Mouse (Mus musculus) limb, embryonic 15.5 days (tissue): ENCODE measurements around the gene Snx1. TPM values are rescaled to one million over a fixed set of nuclear protein-coding genes. Genes with fewer than 3 reads are reported as not detected.

Experiments
- ATAC-seq: fragments of 200-750 bp; cut with Nextera tagmentation; 2 replicates; pipeline ENCODE4 v1.8.0; 2017; ENCODE audit warnings: low read depth, moderate TSS enrichment; ENCODE audit not compliant: insufficient number of reproducible peaks, low FRiP score, low TSS enrichment
- H3K27ac ChIP-seq: fragments of 300-500 bp; sonication (generic); 2 replicates; pipeline ENCODE4 v1.5.1; 2015; ENCODE audit warnings: moderate library complexity, mild to moderate bottlenecking, inconsistent platforms
- H3K27me3 ChIP-seq: fragments of 300-500 bp; sonication (generic); 2 replicates; pipeline ENCODE4 v1.6.1; 2015; ENCODE audit warnings: inconsistent platforms
- H3K36me3 ChIP-seq: fragments of 300-500 bp; sonication (generic); 2 replicates; pipeline ENCODE4 v1.6.1; 2015; ENCODE audit warnings: inconsistent platforms
- H3K4me1 ChIP-seq: fragments of 300-500 bp; sonication (generic); 2 replicates; pipeline ENCODE4 v1.6.1; 2015; ENCODE audit warnings: inconsistent platforms
- H3K4me2 ChIP-seq: fragments of 300-500 bp; sonication (generic); 2 replicates; pipeline ENCODE4 v1.6.1; 2015; ENCODE audit warnings: mild to moderate bottlenecking, inconsistent platforms
- H3K4me3 ChIP-seq: fragments of 300-500 bp; sonication (generic); 2 replicates; pipeline ENCODE4 v1.5.1; 2015; ENCODE audit warnings: mild to moderate bottlenecking, inconsistent platforms
- H3K9ac ChIP-seq: fragments of 300-500 bp; sonication (generic); 2 replicates; pipeline ENCODE4 v1.6.1; 2015; ENCODE audit warnings: inconsistent platforms
- H3K9me3 ChIP-seq: fragments of 300-500 bp; sonication (generic); 2 replicates; pipeline ENCODE4 v1.6.1; 2016; ENCODE audit warnings: inconsistent platforms
- WGBS: fragments of 180-500 bp; shearing (Covaris S2); methylation state at CpG from one replicate; pipeline ENCODE4 v1.1.7; 2015; 5-methylcytosine and 5-hydroxymethylcytosine counted together
- polyA plus RNA-seq: library from polyadenylated mRNA; unstranded; fragments of >200 nt; fragmentation: Nextera tagmentation; extraction: Ambion mirVana; gene quantifications from 2 replicates; pipeline ENCODE4 v1.2.1, GENCODE M21; 2015

The Snx1 gene
- polyA plus RNA-seq, 1 experiment from 2014 or later = 115 TPM

DNA sequence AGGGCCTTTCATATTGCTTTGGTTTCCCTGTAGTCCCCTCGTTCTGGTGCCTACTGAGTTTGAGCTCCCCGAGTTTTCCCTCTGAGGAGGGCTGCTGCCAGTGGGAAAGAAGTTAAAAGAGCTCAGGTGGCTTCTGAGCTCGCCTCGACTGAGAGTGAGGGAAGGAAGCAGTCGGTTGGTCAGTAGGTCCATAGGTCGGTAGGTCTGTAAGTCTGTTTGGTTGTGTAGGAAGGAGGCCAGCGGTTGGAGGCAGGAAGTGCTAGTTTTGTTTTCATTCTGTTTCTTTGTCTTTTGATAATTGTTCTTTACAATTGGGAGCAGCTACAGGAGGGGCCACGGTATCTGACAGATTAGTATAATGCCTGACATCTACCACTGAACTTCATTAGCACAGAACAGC lies 16.3 kb downstream of the Snx1 start:
- 66% methylated on average over 8 of the region's 8 CpGs for WGBS
- Histone ChIP-seq H3K36me3 (peaks cover 47% of the 10 kb centered on the region), H3K27ac (no peak overlapping the region), H3K4me1 (no peaks in the 10 kb centered on the region), H3K9me3 (no peaks in the 10 kb centered on the region), H3K4me3 (no peak overlapping the region), H3K27me3 (no peaks in the 10 kb centered on the region), H3K4me2 (no peak overlapping the region), H3K9ac (no peak overlapping the region)
- no peak for ATAC-seq

DNA sequence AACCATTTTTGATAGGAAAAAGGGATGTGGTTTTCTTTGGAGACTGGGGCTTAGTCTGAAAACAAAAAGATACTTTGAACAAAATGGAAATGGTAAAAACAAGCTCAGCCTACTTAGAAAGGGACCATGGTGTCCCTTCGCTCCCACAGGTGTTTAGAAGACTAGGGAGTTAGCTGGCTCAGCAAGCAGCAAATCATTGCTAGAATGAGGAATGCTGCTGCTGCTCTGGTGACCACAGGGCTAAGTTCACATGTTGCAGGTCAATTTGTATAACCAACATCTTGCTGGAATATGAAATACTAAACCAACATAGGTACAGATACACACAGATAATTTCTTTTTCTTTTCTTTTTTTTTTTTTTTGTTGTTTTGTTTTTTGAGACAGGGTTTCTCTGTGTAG lies 16.8 kb downstream of the Snx1 start:
- no peaks in the 10 kb centered on the region for H3K27me3 ChIP-seq
- no peak overlapping the region for H3K27ac ChIP-seq
- peaks cover 53% of the 10 kb centered on the region for H3K36me3 ChIP-seq
- H3K9me3 ChIP-seq = no peaks in the 10 kb centered on the region
- WGBS = 100% methylated on average over 1 of the region's 1 CpGs
- no peak for ATAC-seq
- no peak overlapping the region for H3K9ac ChIP-seq
- no peak overlapping the region for H3K4me3 ChIP-seq
- H3K4me1 ChIP-seq = no peaks in the 10 kb centered on the region
- H3K4me2 ChIP-seq = no peak overlapping the region

DNA sequence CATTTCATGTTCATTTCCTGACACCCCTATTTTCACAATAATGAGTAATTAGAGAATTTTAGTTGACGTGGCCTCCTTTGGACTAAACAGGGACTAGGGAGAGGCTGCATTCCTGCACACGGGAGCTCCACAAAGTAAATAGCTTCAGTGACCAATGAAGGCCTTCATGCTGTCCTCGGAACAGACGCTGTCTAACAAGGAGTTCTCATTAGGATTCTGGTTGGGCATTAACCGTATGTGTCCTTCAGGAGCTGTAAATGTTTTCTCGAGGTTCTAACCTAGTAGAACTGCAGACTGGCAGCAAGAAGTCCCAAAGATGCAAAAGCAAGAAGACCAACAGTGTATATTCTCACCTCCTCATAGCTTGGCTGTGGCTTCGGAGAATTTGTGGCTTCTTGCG lies 21.2 kb downstream of the Snx1 start:
- WGBS = 86% methylated on average over 8 of the region's 8 CpGs
- Histone ChIP-seq H3K9ac (no peak overlapping the region), H3K4me3 (no peak overlapping the region), H3K9me3 (no peaks in the 10 kb centered on the region), H3K27me3 (no peaks in the 10 kb centered on the region), H3K4me2 (no peak overlapping the region), H3K4me1 (no peaks in the 10 kb centered on the region), H3K27ac (no peak overlapping the region), H3K36me3 (peaks cover 78% of the 10 kb centered on the region)
- ATAC-seq = no peak

DNA sequence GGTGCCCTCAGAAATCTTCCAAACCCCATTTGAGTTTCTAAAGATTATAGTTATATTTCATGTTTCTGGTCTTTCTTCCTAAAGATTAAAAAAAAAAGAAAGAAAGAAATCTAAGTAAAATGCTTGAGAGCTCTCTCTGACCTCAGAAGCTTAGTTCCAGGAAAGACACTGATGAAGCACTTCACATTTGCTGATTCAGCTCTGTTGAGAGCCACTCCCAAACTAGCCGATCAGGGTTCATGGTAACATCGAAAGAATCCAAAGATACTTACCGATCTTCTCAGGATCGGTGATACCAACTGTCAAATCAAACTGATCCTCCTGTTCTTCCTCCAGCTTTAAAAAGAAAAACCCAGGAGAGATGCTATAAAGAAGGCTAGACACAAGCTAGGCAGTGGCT lies 21.8 kb downstream of the Snx1 start:
- no peak overlapping the region for H3K4me3 ChIP-seq
- WGBS = 92% methylated on average over 4 of the region's 4 CpGs
- H3K4me2 ChIP-seq = no peak overlapping the region
- no peak overlapping the region for H3K9ac ChIP-seq
- no peaks in the 10 kb centered on the region for H3K27me3 ChIP-seq
- H3K4me1 ChIP-seq = no peaks in the 10 kb centered on the region
- H3K36me3 ChIP-seq = peaks cover 78% of the 10 kb centered on the region
- no peak for ATAC-seq
- H3K9me3 ChIP-seq = no peaks in the 10 kb centered on the region
- H3K27ac ChIP-seq = no peak overlapping the region

DNA sequence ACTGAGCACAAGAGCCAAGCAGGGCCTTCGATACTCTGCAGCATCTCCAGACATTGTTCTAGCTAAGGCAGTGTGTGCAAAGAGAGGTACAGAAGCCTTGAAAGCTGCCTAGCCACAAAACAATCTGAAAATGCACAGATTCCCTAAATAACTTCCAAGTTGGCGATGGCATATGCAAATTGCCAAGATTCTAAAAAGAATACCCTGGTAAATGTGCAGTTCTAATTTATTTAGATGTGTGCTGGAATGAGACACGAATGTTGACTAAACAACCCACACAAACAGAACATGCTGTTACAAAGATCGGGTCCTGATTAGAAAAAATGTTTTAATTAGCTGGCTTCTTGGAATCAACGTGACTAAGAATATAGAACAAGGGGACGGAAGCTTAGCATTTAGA lies 23.7 kb downstream of the Snx1 start:
- no peak overlapping the region for H3K4me3 ChIP-seq
- no peak overlapping the region for H3K27ac ChIP-seq
- no peaks in the 10 kb centered on the region for H3K27me3 ChIP-seq
- no peak overlapping the region for H3K4me2 ChIP-seq
- peaks cover 72% of the 10 kb centered on the region for H3K36me3 ChIP-seq
- no peak overlapping the region for H3K9ac ChIP-seq
- H3K4me1 ChIP-seq = no peaks in the 10 kb centered on the region
- no peak for ATAC-seq
- 85% methylated on average over 6 of the region's 6 CpGs for whole genome bisulfite sequencing
- no peaks in the 10 kb centered on the region for H3K9me3 ChIP-seq

DNA sequence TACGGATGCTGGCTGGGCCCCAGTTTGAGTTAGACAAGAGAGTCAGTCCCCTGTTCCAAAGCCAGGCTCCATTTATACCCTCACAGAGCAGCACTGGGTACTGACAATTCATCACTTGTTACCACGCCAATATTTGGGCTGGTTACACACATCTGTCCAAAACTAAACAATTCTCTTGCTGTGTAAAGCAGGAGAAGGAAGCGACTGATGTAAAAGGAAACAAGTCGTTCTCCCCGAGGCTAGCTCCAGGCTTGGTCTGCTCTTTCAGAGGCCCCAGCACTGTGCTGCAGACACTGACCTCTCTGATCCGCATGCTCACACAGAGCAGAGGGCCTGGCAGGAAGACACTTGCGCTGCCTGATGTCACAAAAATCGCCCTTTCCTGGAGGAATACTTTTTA lies 24.8 kb downstream of the Snx1 start:
- no peaks in the 10 kb centered on the region for H3K9me3 ChIP-seq
- no peak for ATAC-seq
- peaks cover 75% of the 10 kb centered on the region for H3K36me3 ChIP-seq
- H3K9ac ChIP-seq = no peak overlapping the region
- no peak overlapping the region for H3K4me2 ChIP-seq
- no peaks in the 10 kb centered on the region for H3K4me1 ChIP-seq
- 92% methylated on average over 8 of the region's 8 CpGs for WGBS
- H3K27ac ChIP-seq = no peak overlapping the region
- no peaks in the 10 kb centered on the region for H3K27me3 ChIP-seq
- no peak overlapping the region for H3K4me3 ChIP-seq

DNA sequence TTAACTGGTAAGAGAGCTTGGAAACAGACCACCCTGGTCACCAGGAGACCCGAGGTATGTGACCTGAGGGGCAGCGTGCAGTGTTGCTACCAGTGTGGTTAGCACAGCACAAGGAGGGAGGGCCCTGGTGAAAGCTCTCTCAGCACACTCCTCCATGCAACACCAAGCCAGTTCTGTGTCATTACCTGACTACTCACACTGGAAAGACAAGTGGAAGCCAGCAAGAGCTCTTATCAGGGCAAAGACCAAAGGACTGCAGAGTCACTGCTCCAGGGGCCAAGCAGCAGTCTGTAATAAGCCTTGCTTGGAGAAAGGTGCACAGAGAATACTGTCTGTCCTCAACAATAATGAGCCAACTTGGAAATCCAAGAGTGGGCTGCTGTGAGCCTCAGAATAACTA lies 33.7 kb downstream of the Snx1 start:
- Histone ChIP-seq H3K9me3 (no peaks in the 10 kb centered on the region), H3K27me3 (no peaks in the 10 kb centered on the region), H3K4me1 (peaks cover 4% of the 10 kb centered on the region; the same call in 1 of the 2 replicates), H3K4me3 (no peak overlapping the region), H3K4me2 (no peak overlapping the region), H3K9ac (no peak overlapping the region), H3K36me3 (peaks cover 95% of the 10 kb centered on the region), H3K27ac (no peak overlapping the region)
- ATAC-seq = no peak
- 79% methylated on average over 2 of the region's 2 CpGs for WGBS

DNA sequence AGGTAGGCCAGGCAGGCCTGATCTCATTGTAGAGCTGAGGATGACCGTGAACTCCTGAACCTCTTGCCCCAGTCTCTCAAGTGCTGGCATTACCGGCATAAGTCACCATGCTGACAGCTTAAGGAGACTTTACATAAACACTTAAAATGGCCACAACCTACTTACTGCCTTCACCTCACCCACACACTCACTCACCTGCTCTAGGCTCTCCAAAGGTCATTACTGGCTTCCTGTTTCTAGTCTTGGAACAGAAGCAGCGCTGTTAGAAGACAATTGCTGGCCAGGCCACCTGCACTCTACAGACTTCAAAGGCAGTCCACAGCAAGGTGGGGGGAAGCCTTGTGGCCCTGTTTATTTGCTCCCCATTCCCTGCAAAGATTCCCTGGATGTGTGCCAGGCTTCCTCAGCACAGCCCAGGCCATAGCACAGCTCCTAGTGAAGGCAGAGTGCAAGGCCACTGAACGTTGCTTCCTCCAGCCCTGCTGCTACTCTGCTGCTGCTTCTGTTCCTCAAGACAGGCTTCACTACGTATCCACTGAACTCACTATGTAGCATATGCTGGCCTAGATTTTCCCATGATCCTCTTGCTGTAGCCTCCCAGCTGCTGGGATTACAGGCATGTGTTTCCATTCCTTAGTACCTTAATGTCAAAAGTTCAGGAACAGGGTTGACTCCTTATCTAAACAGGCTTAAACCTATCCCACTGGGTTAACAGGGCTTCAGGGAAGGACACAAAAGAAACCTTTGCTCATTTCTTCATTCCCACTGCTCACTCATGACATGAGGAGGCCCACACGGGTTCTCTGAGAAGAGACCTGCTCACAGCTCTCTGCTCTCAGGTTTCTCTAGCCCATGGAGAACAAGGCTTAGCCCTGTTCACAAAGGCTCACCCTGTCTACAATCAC lies 34.8 kb downstream of the Snx1 start:
- Histone ChIP-seq H3K27ac (no peak overlapping the region), H3K4me2 (no peak overlapping the region), H3K9me3 (no peaks in the 10 kb centered on the region), H3K9ac (no peak overlapping the region), H3K36me3 (peaks cover 93% of the 10 kb centered on the region), H3K4me1 (peaks cover 4% of the 10 kb centered on the region; the same call in 1 of the 2 replicates), H3K4me3 (no peak overlapping the region), H3K27me3 (no peaks in the 10 kb centered on the region)
- no peak for ATAC-seq
- WGBS = 56% methylated on average over 6 of the region's 6 CpGs

DNA sequence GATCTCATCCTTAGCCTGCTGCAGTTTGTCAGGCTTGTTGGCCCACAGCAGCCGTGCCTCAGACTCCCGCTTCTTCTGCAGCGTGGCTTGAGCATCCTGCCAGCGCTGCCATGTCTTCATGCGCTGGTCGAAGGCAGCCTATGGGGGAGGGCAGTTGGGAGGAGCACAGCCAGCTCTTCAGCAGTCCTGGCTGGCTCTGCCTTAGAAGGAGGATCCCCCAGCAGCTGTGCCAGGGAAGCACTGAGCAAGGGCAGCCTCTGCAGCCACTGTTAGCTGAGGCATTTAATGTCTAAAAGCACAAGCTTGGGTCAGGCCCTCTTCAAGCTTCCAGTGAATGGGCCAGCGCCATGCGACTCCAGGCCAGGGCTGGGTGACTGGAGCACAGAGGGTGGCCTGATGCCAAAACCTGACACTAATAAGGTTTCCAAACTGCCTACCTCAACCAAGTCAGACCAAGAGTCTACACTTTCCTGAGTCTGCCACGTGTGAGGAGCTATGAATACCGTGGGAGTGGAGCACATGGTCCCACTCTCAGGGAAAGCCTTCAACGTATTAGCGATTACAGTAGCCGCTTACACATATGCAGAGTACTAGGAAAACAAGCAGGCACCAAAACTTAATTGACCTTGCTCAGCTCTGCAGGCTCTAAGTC lies 35.7 kb downstream of the Snx1 start:
- WGBS = 78% methylated on average over 13 of the region's 13 CpGs
- Histone ChIP-seq H3K4me1 (peaks cover 4% of the 10 kb centered on the region; the same call in 1 of the 2 replicates), H3K4me2 (no peak overlapping the region), H3K27me3 (no peaks in the 10 kb centered on the region), H3K4me3 (no peak overlapping the region), H3K27ac (no peak overlapping the region), H3K36me3 (peaks cover 93% of the 10 kb centered on the region), H3K9me3 (no peaks in the 10 kb centered on the region), H3K9ac (no peak overlapping the region)
- 0 out of 2 replicates have a peak, but pooled peaks have one; percentile 38 for ATAC-seq

DNA sequence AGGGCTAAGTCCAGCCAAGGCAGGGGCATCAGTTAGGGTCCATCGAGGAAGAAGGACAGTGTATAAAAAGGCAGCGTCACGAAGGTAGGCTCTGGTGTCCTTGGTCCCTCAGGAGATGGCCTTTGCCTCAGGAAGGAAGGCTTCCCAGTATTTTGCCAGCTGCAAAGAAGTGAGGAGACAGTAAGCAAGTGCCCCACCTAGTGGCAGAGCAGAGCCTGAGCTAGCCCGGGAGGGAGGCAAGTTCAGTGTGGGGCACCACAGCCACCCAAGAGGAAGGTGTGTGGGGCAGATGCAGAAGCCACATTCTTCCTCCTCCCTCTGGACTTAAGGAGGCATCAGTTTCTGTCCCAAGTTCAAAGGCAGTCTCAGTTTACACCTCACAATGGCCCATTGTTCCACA lies 38.0 kb downstream of the Snx1 start:
- H3K27me3 ChIP-seq = no peaks in the 10 kb centered on the region
- H3K4me1 ChIP-seq = peaks cover 4% of the 10 kb centered on the region; the same call in 1 of the 2 replicates
- no peak overlapping the region for H3K27ac ChIP-seq
- 44% methylated on average over 4 of the region's 4 CpGs for WGBS
- peaks cover 73% of the 10 kb centered on the region for H3K36me3 ChIP-seq
- no peak overlapping the region for H3K4me3 ChIP-seq
- no peaks in the 10 kb centered on the region for H3K9me3 ChIP-seq
- no peak overlapping the region for H3K9ac ChIP-seq
- no peak; the same call in 1 of the 2 replicates for ATAC-seq
- no peak overlapping the region for H3K4me2 ChIP-seq

DNA sequence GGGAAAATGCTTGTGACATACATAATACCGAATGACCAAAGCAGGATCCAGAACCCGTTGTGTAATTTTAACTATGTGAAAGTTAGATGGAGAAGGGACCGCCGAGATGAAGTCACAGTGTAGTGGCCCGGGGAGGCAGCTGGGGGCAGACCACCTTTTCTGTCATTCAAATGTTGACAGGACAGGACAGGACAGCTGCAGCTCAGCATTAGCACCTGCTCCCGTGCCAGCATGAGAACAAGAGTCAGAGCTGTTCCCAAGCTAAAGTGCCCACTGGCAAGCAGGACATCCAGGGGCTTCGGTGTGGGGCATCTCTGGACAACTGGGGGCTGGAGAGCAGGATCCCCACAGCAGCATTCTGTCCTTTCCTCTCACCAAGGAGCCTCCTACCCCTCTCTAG lies 39.3 kb downstream of the Snx1 start:
- peaks cover 59% of the 10 kb centered on the region for H3K36me3 ChIP-seq
- 89% methylated on average over 7 of the region's 7 CpGs for WGBS

DNA sequence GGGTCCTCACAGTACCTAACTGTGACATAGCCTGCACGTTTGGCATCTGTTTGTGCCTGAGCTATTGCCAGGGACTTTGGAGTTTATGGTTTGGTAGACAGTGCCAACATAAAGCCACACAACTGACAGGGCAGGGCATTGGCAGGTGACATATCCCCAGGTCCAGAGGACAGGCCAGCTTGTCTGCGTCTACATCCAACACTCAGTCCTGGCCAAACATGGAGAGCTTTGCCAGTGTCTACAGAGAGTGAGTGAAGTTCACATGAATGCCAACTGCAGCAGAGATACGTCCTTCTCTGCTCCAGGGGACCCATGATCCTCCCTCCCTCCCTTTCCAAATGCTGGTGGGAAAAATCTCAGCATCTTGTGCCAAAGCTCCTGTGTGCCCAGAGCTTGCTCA lies 42.2 kb downstream of the Snx1 start:
- no peak overlapping the region for H3K4me3 ChIP-seq
- H3K4me1 ChIP-seq = peaks cover 4% of the 10 kb centered on the region; the same call in 1 of the 2 replicates
- H3K36me3 ChIP-seq = peaks cover 34% of the 10 kb centered on the region
- H3K9ac ChIP-seq = no peak overlapping the region
- H3K4me2 ChIP-seq = no peak overlapping the region
- H3K9me3 ChIP-seq = no peaks in the 10 kb centered on the region
- H3K27me3 ChIP-seq = no peaks in the 10 kb centered on the region
- ATAC-seq = no peak
- WGBS = 77% methylated on average over 3 of the region's 3 CpGs
- H3K27ac ChIP-seq = no peak overlapping the region

More for the DNA sequence above, 39.3 kb downstream of the Snx1 start:
- H3K9me3 ChIP-seq = no peaks in the 10 kb centered on the region
- ATAC-seq = no peak
- no peak overlapping the region for H3K9ac ChIP-seq
- no peak overlapping the region for H3K4me3 ChIP-seq
- no peaks in the 10 kb centered on the region for H3K27me3 ChIP-seq
- no peak overlapping the region for H3K4me2 ChIP-seq
- peaks cover 4% of the 10 kb centered on the region; the same call in 1 of the 2 replicates for H3K4me1 ChIP-seq
- no peak overlapping the region for H3K27ac ChIP-seq
